Mouse (Mus musculus) stomach, postnatal 0 days (tissue): ENCODE data around the gene Rpl3l. TPM values are rescaled to one million over a fixed set of nuclear protein-coding genes. Genes with fewer than 3 reads are reported as not detected.

Experiments used
- ATAC-seq: fragments of 200-750 bp; cut with Nextera tagmentation; 2 replicates; pipeline ENCODE4 v1.8.0; 2017; ENCODE audit not compliant: low FRiP score, low TSS enrichment
- DNase-seq: peaks from one replicate; pipeline ENCODE4 v3.0.0-alpha.2; 2016; ENCODE audit warnings: low spot score
- H3K27ac ChIP-seq: fragments of 300-500 bp; sonication (generic); replicated peaks from 2 replicates; pipeline ENCODE4 v1.5.1; 2014; ENCODE audit warnings: mild to moderate bottlenecking, control low read depth
- H3K27me3 ChIP-seq: fragments of 300-500 bp; sonication (generic); 2 replicates; pipeline ENCODE4 v1.6.1; 2014; ENCODE audit warnings: low read length; ENCODE audit not compliant: control insufficient read depth, insufficient read depth
- H3K36me3 ChIP-seq: fragments of 300-500 bp; sonication (generic); 2 replicates; pipeline ENCODE4 v1.6.1; 2014; ENCODE audit warnings: low read length, mixed read lengths; ENCODE audit not compliant: control insufficient read depth, insufficient read depth
- H3K4me1 ChIP-seq: fragments of 300-500 bp; sonication (generic); replicated peaks from 2 replicates; pipeline ENCODE4 v1.6.1; 2014; ENCODE audit warnings: antibody characterized with exemption; ENCODE audit not compliant: control insufficient read depth, insufficient read depth
- H3K4me2 ChIP-seq: fragments of 300-500 bp; sonication (generic); replicated peaks from 2 replicates; pipeline ENCODE4 v1.6.1; 2014; ENCODE audit warnings: low read depth, mild to moderate bottlenecking, control low read depth, moderate library complexity
- H3K4me3 ChIP-seq: fragments of 300-500 bp; sonication (generic); 2 replicates; pipeline ENCODE4 v1.5.1; 2014; ENCODE audit warnings: low read depth, low read length, control low read depth
- H3K9ac ChIP-seq: fragments of 300-500 bp; sonication (generic); 2 replicates; pipeline ENCODE4 v1.6.1; 2014; ENCODE audit warnings: mild to moderate bottlenecking, low read length, control low read depth, mixed read lengths
- H3K9me3 ChIP-seq: fragments of 300-500 bp; sonication (generic); 2 replicates; pipeline ENCODE4 v1.6.1; 2016; ENCODE audit warnings: low read length; ENCODE audit not compliant: control insufficient read depth
- CTCF ChIP-seq: IDR thresholded peaks from 2 replicates; pipeline ENCODE4 v1.5.1; 2016; ENCODE audit warnings: antibody characterized with exemption, low read depth, mild to moderate bottlenecking, moderate library complexity
- EP300 ChIP-seq: optimal IDR thresholded peaks from 2 replicates; pipeline ENCODE3; 2016; ENCODE audit warnings: antibody characterized with exemption
- WGBS: fragments of 180-500 bp; shearing (Covaris S2); extraction: QIAGEN DNeasy Blood & Tissue Kit; methylation state at CpG from one replicate; pipeline ENCODE4 v1.1.7; 2014; 5-methylcytosine and 5-hydroxymethylcytosine counted together
- polyA plus RNA-seq: library from polyadenylated mRNA; unstranded; fragments of >200 nt; fragmentation: Nextera tagmentation; extraction: Ambion mirVana; gene quantifications from 2 replicates; pipeline ENCODE4 v1.2.1, GENCODE M21; 2015

The Rpl3l gene
- polyA plus RNA-seq, 1 experiment from 2014 or later: 0.28 TPM

DNA sequence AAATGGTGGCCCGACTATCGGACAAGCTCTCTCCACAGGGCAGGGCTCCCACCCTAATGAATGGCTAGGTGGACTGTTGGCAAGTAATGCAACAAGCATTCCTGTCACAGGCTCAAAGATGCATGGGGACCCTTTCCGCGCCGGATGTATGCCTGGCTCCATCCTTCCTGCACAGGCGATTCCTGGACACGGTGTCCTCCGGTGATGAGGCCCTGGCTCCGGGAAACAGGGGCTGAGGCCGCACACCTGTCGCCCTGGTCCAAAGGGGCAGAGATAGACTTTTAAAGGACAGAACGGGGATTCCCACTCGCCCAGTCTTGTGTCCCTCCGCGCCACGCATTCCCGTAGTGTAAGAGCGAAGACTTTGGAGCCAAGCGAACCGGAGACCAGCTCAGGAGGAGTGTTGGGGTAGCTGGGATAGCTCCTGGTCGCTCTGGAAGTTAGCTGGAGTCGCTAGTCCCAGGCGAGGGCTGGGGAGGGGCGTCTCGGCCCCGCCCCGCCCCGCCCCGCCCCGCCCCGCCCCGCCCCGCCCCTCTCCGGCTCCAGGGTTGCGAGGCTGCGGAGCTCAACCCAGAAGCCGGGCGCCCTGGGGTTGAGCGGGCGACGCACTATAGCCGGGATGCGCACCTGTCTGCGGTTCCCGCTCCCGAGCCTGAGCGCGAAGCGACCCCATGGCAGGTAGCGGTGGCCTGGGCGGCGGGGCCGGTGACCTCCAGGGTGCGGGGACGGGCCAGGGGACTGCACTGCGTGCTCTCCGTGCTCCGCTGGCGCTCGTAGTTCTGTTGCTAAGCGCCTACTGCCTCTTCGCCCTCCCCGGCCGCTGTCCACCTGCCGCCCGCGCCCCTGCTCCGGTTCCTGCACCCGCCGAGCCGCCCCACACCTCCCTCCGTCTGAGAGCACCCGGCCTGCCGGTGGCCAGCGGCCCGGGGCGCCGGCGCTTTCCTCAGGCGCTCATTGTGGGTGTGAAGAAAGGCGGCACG lies 25.1 kb downstream of the Rpl3l start, which contains the start of gene Hs3st6:
Gene Hs3st6 (plus strand): TSS at position 574 of the 980 bp plus-strand sequence.
- H3K9ac ChIP-seq: peak within 1 kb of the TSS; percentile 31; the same call in 1 of the 2 replicates
- H3K4me3 ChIP-seq: peak within 1 kb of the TSS; percentile 48
- H3K4me2 ChIP-seq: peak within 1 kb of the TSS; percentile 88
- no peak within 1 kb of the TSS for H3K27ac ChIP-seq
- no peaks in the 10 kb centered on the region for H3K36me3 ChIP-seq
- TF ChIP-seq CTCF (no peak), EP300 (no peak)
- ATAC-seq (peak; percentile 77), DNase-seq (peak; percentile 60)
- peaks cover 8% of the 10 kb centered on the region for H3K4me1 ChIP-seq
- WGBS: 2% methylated on average over 60 of the region's 82 CpGs
- peaks cover 13% of the 10 kb centered on the region; the same call in 1 of the 2 replicates for H3K27me3 ChIP-seq
- H3K9me3 ChIP-seq: no peaks in the 10 kb centered on the region

DNA sequence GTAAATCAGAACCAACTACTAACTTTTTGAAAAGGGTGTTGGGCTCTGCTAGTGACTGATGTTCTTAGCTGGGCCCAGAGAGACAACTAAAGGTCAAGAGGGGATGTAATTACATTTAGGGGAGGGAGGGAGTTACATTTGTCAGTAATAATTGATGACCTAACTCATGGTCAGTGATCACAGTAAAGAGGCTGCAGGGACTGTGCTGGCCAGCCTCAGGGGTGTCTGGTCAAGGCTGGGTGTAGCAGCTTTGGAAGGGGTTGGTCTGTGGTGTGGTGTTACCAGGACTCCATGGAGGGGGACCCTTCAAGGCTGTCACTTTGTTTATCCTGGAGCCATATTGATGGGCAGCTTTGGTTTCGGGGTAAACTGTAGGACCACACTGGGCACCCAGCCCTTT lies 29.8 kb downstream of the Rpl3l start:
- DNase-seq (no peak), ATAC-seq (no peak; the same call in 1 of the 2 replicates)
- no peaks in the 10 kb centered on the region for H3K36me3 ChIP-seq
- 83% methylated on average over 1 of the region's 1 CpGs for WGBS
- H3K27ac ChIP-seq: no peak overlapping the region
- H3K4me1 ChIP-seq: peaks cover 6% of the 10 kb centered on the region
- TF ChIP-seq EP300 (no peak), CTCF (no peak)
- H3K9ac ChIP-seq: no peak overlapping the region
- H3K9me3 ChIP-seq: no peaks in the 10 kb centered on the region
- H3K27me3 ChIP-seq: peaks cover 9% of the 10 kb centered on the region; the same call in 1 of the 2 replicates
- H3K4me3 ChIP-seq: no peak overlapping the region
- no peak overlapping the region for H3K4me2 ChIP-seq

DNA sequence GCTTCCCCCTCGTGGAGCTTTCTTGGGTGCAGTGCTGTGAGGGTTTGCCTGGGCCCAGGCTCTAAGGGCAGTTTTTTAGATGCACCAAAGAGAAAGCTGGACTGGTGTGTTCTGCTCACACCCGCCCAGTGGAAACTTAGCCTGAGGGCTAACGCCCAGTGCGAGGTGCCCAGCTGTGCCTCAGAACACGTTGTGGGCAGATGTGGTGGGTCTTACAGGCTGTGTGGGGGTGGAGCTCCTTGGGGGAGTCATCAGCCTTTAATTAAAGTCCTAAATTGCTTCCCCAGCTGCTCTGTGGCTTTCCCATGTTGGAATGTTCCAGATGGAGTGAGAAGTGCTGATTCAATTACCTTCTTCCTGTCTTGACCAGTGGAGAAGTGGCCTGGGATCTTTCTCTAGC lies 33.5 kb downstream of the Rpl3l start:
- WGBS: 53% methylated on average over 5 of the region's 5 CpGs

DNA sequence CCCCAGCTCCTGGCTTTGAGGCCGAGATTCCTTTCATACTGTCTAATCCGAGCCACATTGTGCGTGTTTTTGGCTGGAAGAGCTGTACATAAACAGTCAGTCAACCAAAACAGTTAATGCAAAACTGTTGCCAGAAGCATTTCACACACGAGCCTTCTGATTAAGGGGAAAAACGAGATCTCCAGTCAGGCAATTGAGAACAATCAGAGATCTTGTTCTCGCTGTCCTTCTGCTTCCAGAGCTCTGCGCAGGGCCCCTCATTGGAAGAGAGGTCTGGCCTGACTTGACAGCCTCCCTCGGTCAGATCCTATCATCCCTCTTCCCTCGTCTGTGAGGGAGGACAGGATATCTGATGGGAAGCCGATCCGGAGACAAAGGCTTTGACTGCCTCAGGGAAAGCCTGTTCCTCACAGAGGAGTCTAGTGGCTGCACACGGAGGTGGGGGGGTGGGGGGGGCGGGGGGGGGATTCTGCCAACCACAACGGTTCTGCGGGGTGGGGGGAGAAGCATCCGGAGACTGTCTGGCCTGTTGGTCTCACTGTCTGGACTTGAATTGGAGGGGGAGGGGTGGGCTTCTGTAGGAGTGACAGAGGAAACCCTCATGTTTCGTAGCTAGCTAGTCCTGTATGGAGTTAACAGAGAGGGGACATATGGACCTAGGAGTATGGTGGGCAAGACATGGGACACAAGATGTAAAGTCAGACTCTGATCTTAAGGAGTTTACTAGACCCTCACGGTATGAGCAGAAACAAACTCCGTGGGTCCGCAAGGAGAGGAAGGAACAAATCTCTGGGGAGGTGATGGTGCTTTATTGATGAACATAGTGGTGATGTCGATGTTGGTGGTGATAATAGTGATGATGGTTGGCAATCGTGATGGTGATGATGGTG lies 37.6 kb downstream of the Rpl3l start:
- Histone ChIP-seq H3K4me1 (no peaks in the 10 kb centered on the region), H3K4me3 (no peak overlapping the region), H3K9ac (no peak overlapping the region), H3K4me2 (no peak overlapping the region), H3K27ac (no peak overlapping the region), H3K9me3 (no peaks in the 10 kb centered on the region), H3K27me3 (no peaks in the 10 kb centered on the region), H3K36me3 (no peaks in the 10 kb centered on the region)
- TF ChIP-seq CTCF (no peak), EP300 (no peak)
- WGBS: 48% methylated on average over 22 of the region's 22 CpGs
- no peak for DNase-seq
- no peak for ATAC-seq

More for the DNA sequence above, 33.5 kb downstream of the Rpl3l start:
- H3K36me3 ChIP-seq: no peaks in the 10 kb centered on the region
- H3K4me1 ChIP-seq: no peaks in the 10 kb centered on the region
- no peak overlapping the region for H3K4me2 ChIP-seq
- H3K9me3 ChIP-seq: no peaks in the 10 kb centered on the region
- no peaks in the 10 kb centered on the region for H3K27me3 ChIP-seq
- H3K9ac ChIP-seq: no peak overlapping the region
- H3K27ac ChIP-seq: no peak overlapping the region
- ATAC-seq: no peak
- no peak for DNase-seq
- TF ChIP-seq CTCF (no peak), EP300 (no peak)
- no peak overlapping the region for H3K4me3 ChIP-seq

DNA sequence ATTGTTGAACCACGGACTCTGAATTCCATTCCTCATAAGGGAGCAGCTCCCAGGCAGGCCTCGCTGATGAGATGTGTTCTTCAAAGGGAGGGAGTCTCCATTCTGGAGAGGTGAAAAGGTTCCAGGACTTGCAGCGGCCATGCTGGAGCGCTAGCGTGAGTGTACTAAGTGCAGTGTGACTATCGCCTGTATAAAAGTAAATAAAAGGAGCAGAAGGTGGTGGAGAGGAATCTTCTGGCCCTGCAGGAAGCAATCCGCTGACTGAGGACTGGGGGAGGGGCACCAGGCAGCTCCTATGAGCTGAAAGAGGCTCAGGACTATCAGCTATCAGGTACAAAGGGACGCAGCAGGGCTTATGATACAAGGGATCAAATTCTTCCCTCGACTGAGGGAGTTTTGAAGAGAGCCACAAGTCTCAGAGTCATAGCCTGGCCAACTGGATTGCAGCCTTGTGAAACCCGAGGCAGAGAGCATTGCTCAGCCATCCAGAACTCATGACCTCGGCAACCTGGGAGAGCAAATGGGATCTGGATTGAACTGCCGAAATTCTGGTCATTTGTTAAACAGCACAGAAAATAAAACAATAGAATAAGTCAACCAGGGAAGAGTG lies 38.8 kb downstream of the Rpl3l start:
- Histone ChIP-seq H3K27me3 (no peaks in the 10 kb centered on the region), H3K36me3 (no peaks in the 10 kb centered on the region), H3K9ac (no peak overlapping the region), H3K9me3 (no peaks in the 10 kb centered on the region), H3K4me1 (no peaks in the 10 kb centered on the region), H3K4me3 (no peak overlapping the region), H3K27ac (no peak overlapping the region), H3K4me2 (no peak overlapping the region)
- no peak for ATAC-seq
- no peak for DNase-seq
- WGBS: 25% methylated on average over 12 of the region's 12 CpGs
- TF ChIP-seq CTCF (no peak), EP300 (no peak)
